Mouse (Mus musculus) neutrophil, adult 5-6 weeks (primary cell): ENCODE data around the gene Slc39a11. TPM values are rescaled to one million over a fixed set of nuclear protein-coding genes. Genes with fewer than 3 reads are reported as not detected.

Experiments
- ATAC-seq: fragments of 151-379, 151-347 bp; 2 replicates; pipeline ENCODE4 v1.8.0; 2017; ENCODE audit warnings: mild to moderate bottlenecking, moderate TSS enrichment; ENCODE audit not compliant: insufficient number of reproducible peaks, poor library complexity, low FRiP score, severe bottlenecking; ENCODE audit errors: extremely low read depth
- total RNA-seq: library from RNA; stranded (forward); fragments of 200-1000 nt; gene quantifications from 2 replicates; pipeline ENCODE4 v1.2.3, GENCODE M21; 2017

Slc39a11 gene
- total RNA-seq, 1 experiment from 2014 or later: 3.3 TPM

- no peak for ATAC-seq
Observed at GRCm38 (mm10) chr11:113296912-113297625, 352.8 kb downstream of the Slc39a11 start.

- no peak for ATAC-seq
Observed at GRCm38 (mm10) chr11:113296162-113296561, 353.7 kb downstream of the Slc39a11 start.

DNA sequence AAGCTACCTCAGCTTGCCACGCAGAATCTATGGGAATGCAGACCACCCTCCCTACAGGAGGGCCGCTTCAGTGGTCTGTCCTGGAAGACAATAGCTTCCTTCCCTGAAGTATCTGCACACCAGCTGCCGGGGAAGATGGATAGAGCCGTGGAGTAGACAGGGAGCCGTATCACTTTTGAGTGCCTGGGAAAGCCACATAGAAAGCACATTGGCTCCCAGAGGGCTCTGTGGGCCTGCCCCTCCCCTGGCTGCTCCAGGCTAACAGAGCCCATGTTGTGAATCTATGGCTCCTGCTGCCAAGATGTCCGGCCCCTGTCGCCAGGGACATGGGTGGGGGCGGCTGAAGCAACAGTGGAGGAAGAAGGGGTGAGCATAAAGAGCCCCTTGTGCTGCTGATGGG is 355.4 kb downstream of the Slc39a11 start:
- ATAC-seq: no peak

DNA sequence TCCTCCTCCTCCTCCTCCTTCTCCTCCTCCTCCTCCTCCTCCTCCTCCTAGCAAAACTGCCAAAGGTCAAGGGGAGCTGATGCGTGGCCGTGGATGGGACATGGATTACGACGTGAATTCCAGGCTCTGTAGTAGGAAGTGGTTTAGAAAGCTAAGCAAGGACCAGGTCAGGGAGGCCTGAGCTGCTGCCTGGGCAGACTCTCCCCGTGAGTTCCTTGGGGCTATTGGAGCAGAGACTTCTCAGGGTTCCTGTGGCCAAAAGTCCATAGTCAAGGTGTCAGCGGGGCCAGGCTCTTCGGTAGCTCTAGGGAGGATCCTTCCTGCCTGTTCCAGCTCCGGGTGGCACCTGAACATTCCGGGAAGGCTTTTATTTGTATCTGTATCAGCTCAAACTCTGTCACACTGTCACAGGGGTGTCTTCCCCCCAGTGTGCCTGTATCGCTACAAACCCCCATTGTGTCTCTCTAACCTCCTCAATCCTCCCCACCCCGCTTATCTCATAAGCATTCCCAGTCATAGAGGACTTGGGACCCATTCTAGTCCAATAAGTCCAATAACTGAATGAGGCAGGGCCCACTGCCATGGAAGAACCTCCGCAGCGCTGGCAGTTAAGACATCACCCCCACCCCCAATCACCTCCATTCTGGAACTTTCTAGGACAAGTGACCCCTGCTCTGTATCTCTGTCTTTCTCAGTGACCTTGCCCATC is 356.8 kb downstream of the Slc39a11 start:
- ATAC-seq: no peak

DNA sequence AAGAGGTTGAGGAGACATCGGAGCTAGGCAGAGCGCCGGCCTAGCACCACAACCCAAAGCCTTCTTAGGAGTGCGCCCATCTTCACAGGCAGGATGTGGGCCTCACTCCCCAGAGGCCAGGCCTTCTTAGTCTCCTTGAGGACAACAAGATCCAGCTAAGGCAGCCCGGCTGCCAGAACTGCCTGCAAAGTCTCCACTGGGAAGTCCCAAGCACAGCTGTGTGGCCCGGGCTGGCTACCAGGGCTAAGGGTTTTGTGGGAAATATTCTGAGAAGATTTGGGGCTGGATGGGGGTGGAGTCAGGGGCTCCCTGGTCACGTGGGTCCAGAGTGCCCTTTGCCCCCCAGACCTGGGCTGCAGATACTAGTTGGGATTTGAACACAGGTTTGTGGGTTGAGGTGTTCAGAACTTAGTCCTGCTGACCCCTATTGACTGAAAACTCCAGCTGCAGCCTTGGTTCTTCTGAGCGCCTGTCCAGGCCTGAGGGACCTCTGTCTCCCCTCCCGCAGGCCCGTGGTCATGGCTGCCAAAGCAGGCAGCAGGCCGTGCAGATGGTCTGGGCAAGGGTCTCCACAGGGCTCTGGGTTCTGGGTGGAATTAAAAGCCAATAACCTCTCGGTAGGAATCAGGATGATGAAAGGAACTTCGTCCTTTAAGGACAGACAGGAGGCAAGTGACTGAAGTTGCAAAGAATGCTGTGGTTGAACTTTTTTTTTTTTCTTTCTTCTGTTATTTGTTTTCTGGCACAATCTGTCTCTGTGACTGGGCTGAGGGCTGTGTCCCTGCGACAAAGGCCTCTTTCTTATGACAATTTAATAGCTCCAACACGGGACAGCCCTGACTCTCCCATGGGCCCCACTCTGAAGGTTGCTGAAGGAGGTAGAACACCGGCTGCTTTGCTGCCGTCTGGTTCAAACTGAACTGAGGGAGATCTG is 357.8 kb downstream of the Slc39a11 start:
- ATAC-seq: no peak

- no peak for ATAC-seq
Observed at GRCm38 (mm10) chr11:113290911-113291310, 359.0 kb downstream of the Slc39a11 start.

GRCm38 (mm10) chr11:113284951-113285741 is 364.7 kb downstream of the Slc39a11 start:
- no peak for ATAC-seq

GRCm38 (mm10) chr11:113283376-113283811 is 366.5 kb downstream of the Slc39a11 start:
- ATAC-seq: no peak

DNA sequence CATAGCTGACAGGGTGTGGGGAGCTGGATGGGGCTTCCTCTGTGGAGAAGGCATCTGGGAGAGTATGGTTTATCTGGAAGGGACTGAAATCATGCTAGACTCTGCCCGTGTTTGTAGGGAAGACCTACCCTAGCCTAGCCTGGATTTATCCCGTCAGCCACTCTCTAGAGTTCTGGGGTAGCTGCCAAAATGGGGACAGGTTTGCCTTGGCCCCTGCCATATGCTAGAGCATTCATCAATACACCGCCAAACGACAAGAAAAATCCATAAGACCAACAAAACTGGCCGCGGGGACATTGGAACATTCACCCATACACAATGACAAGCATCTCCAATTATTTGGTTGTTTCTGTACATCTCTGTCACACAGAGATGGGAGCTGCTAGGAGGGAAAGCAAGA is 371.6 kb downstream of the Slc39a11 start:
- ATAC-seq: no peak

GRCm38 (mm10) chr11:113277034-113277612 is 372.8 kb downstream of the Slc39a11 start:
- ATAC-seq: no peak

GRCm38 (mm10) chr11:113276518-113276917 is 373.4 kb downstream of the Slc39a11 start:
- no peak for ATAC-seq

DNA sequence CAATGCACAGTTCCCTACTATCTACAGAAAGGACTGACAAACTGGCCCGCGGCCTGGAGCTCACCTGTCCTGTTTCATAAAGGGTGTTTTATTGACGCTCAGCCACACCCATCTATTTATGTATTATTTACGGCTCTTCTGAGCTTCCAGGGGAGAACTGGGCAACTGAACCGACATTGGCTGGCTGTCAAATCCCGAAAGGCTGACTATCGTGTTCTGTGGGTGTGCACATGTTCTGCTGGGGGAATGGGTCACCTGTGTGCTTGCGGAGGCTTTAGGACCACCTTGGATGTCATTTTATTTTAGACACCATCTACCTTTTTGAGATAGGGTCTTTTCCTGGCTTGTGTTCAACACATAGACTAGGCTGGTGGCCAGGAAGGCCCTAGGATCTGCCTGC is 375.8 kb downstream of the Slc39a11 start:
- no peak for ATAC-seq

- ATAC-seq: no peak
Observed at GRCm38 (mm10) chr11:113271857-113272256, 378.0 kb downstream of the Slc39a11 start.

DNA sequence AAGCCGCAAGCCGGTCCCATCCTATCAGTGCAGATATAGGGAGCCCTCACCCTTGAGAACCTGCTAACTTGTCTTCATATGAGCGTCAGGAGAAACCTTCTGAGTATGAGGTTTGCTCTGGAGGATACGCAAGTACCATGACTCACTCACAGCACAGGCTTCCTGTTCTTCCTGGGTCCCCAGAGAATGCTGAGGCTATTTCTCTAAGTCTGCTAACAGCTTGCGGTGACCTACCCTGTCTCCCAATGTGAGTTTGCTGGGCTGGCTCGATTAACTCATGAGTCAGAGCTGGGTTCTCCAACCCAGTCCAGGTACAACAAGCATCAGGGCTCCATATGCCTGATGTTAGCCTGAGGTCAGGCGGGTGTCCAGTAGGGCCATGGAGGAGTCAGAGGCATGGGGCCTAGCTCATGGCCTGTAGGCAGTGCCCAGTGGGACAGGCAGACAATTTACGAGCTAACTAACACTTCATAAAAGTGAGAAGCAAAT is 381.0 kb downstream of the Slc39a11 start:
- ATAC-seq: no peak

- ATAC-seq: no peak
Observed at GRCm38 (mm10) chr11:113267516-113268230, 382.2 kb downstream of the Slc39a11 start.

DNA sequence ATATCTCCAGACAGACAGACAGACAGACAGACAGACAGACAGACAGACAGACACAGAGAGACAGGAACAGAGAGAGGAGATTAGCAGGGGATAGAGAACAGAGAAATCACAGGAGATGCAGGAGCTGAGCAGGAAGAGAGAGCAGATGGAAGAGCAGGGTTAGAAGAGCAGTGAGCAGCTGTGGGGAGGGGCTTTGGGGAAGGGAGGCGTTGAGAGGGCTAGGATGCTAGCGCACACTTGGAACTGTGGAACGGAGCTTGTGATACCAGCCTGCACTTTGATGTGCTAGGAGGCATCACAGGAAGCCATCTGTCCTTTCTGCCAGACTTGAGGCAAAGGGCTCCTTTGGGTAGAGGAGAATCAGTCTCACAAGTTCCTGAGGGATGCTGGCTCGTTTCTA is 383.2 kb downstream of the Slc39a11 start:
- no peak for ATAC-seq

- no peak for ATAC-seq
Observed at GRCm38 (mm10) chr11:113265567-113265966, 384.3 kb downstream of the Slc39a11 start.

DNA sequence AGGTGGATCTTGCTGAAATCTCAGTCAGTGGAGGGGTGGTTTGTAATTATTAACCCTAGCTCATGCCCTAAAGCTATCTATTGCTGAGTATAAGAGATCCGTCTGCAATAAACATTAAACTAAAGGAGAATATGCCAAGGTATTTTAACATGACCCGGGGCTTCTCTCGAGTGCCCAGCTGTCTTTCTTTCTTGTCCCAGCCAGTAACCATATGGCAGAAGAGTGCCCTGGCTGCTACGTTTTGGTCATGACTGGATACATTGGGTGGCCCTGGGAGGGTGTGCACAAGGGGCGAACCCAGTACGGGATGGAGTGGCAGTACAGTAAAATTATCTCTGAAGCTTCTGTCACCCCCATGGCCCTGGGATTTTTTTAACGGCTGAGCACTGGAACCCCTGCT is 385.9 kb downstream of the Slc39a11 start:
- no peak for ATAC-seq
